Mouse (Mus musculus) embryonic facial prominence, embryonic 12.5 days (tissue): ENCODE results near the gene Fam19a1. TPM values are rescaled to one million over a fixed set of nuclear protein-coding genes. Genes with fewer than 3 reads are reported as not detected.

Source experiments
- ATAC-seq: fragments of 200-750 bp; cut with Nextera tagmentation; 2 replicates; pipeline ENCODE4 v1.8.0; 2017; ENCODE audit not compliant: insufficient number of reproducible peaks, insufficient read depth, low FRiP score, low TSS enrichment
- H3K27ac ChIP-seq: fragments of 300-500 bp; sonication (generic); 2 replicates; pipeline ENCODE4 v1.5.1; 2016; ENCODE audit warnings: mild to moderate bottlenecking
- H3K27me3 ChIP-seq: fragments of 300-500 bp; sonication (generic); 2 replicates; pipeline ENCODE4 v1.6.1; 2016; ENCODE audit warnings: mild to moderate bottlenecking, moderate library complexity
- H3K36me3 ChIP-seq: fragments of 300-500 bp; sonication (generic); 2 replicates; pipeline ENCODE4 v1.6.1; 2016; ENCODE audit warnings: mild to moderate bottlenecking
- H3K4me1 ChIP-seq: fragments of 300-500 bp; sonication (generic); 2 replicates; pipeline ENCODE4 v1.6.1; 2016
- H3K4me2 ChIP-seq: fragments of 300-500 bp; sonication (generic); replicated peaks from 2 replicates; pipeline ENCODE4 v1.6.1; 2016; ENCODE audit warnings: mild to moderate bottlenecking, moderate library complexity
- H3K4me3 ChIP-seq: fragments of 300-500 bp; sonication (generic); 2 replicates; pipeline ENCODE4 v1.5.1; 2016; ENCODE audit warnings: mild to moderate bottlenecking
- H3K9ac ChIP-seq: fragments of 300-500 bp; sonication (generic); 2 replicates; pipeline ENCODE4 v1.6.1; 2016; ENCODE audit warnings: mild to moderate bottlenecking, moderate library complexity
- H3K9me3 ChIP-seq: fragments of 300-500 bp; sonication (generic); 2 replicates; pipeline ENCODE4 v1.6.1; 2016; ENCODE audit warnings: mild to moderate bottlenecking, moderate library complexity
- WGBS: fragments of 180-500 bp; shearing (Covaris S2); methylation state at CpG from one replicate; pipeline ENCODE4 v1.1.7; 2016; 5-methylcytosine and 5-hydroxymethylcytosine counted together
- polyA plus RNA-seq: library from polyadenylated mRNA; unstranded; fragments of >200 nt; fragmentation: Nextera tagmentation; extraction: Ambion mirVana; gene quantifications from 2 replicates; pipeline ENCODE4 v1.2.1, GENCODE M21; 2016

Gene Fam19a1
- polyA plus RNA-seq, 1 experiment from 2014 or later: 3.1 TPM

DNA sequence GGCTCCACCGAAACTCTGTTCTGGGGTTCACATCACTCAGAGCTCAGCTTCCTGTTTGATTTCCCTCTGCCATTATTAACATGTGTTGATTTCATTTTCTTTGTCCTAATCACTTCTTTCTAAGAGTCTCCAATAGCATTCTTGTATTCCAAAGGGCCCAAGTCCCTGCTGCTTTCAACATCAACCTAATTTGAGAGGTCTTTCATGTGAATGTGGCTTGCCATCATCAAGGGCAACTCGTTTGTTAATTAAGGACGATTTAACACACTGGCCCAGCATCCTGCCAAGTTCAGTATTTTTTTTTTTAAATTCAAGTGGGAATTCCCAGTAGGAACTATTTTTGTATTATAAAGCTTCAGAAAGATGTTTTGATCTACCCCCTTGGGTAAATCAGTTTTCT lies 263.8 kb downstream of the Fam19a1 start:
- no peak for ATAC-seq
- WGBS: 62% methylated on average over 3 of the region's 3 CpGs

DNA sequence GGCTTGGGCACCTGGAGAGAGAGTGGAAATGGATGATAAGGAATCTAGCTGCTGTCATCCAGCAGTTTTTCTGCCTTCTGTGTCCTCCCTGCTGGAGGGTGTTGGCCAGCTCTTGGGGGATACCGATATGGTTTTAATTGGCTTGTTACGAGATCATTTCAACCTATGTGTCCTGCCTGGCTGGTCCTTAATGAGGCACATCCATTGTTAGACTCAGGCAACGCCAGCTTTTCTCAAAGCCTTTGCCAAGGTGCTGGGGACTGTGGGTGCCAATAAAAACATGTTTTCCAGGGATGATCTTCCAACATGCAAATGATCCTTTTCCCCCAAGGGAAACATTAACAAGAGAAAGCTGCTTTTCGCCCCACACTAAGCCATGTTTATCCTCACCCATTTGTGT lies 266.3 kb downstream of the Fam19a1 start:
- H3K4me3 ChIP-seq: no peak overlapping the region
- H3K4me1 ChIP-seq: no peaks in the 10 kb centered on the region
- no peaks in the 10 kb centered on the region for H3K27me3 ChIP-seq
- no peak overlapping the region for H3K9ac ChIP-seq
- ATAC-seq: no peak
- H3K27ac ChIP-seq: no peak overlapping the region
- 62% methylated on average over 4 of the region's 4 CpGs for WGBS
- H3K9me3 ChIP-seq: no peaks in the 10 kb centered on the region
- no peaks in the 10 kb centered on the region for H3K36me3 ChIP-seq
- H3K4me2 ChIP-seq: no peak overlapping the region

More for the DNA sequence above, 263.8 kb downstream of the Fam19a1 start:
- Histone ChIP-seq H3K36me3 (no peaks in the 10 kb centered on the region), H3K4me3 (no peak overlapping the region), H3K27ac (no peak overlapping the region), H3K9ac (no peak overlapping the region), H3K4me2 (no peak overlapping the region), H3K4me1 (no peaks in the 10 kb centered on the region), H3K27me3 (no peaks in the 10 kb centered on the region), H3K9me3 (no peaks in the 10 kb centered on the region)

DNA sequence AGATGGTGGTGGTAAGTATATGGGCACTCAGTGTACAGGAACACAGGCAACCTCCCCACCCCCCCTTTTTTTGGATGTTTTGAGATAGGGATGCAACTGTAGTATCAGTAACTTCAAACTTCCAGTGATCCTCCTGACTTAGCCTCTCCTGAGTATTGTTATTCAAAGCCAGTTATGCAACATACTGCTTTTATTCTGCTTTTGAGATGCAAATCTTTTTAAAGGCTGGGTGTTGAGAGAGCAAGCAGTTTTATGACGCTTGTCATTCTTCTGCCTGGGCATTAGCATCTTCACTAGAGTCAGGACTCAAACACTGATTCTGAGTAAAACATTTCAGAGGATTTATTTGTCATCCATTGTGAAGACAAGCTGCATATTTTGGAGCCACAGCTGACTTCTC lies 271.5 kb downstream of the Fam19a1 start:
- Histone ChIP-seq H3K4me3 (no peak overlapping the region), H3K36me3 (no peaks in the 10 kb centered on the region), H3K27ac (no peak overlapping the region), H3K9me3 (no peaks in the 10 kb centered on the region), H3K9ac (no peak overlapping the region), H3K4me2 (no peak overlapping the region), H3K27me3 (no peaks in the 10 kb centered on the region), H3K4me1 (no peaks in the 10 kb centered on the region)
- no peak for ATAC-seq
- WGBS: 81% methylated on average over 1 of the region's 1 CpGs

DNA sequence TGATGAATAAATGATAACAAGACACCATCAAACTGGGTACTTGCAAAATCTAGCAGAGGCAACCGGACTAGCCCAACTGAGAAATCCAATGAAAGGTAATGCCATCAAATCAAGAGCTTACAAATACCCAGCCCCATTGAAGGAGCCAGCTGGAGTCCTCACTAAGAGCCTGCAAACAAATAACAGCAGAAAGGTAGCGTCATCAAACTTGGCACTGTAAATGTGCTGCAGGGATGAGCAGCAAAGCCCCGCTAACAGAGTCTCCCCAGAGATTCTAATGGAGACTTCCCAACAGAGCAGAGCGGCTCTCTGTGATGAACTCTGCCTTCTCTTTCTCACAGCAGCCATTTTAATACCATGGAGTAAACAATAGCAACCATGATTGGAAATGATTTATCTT lies 305.9 kb downstream of the Fam19a1 start:
- Histone ChIP-seq H3K27me3 (no peaks in the 10 kb centered on the region), H3K4me3 (no peak overlapping the region), H3K4me2 (no peak overlapping the region), H3K9me3 (no peaks in the 10 kb centered on the region), H3K9ac (no peak overlapping the region), H3K27ac (no peak overlapping the region), H3K4me1 (no peaks in the 10 kb centered on the region), H3K36me3 (no peaks in the 10 kb centered on the region)
- no peak for ATAC-seq
- 85% methylated on average over 4 of the region's 4 CpGs for WGBS

GRCm38 (mm10) chr6:96419704-96420382 lies 306.9 kb downstream of the Fam19a1 start:
- 81% methylated on average over 5 of the region's 5 CpGs for WGBS
- Histone ChIP-seq H3K9me3 (no peaks in the 10 kb centered on the region), H3K4me3 (no peak overlapping the region), H3K36me3 (no peaks in the 10 kb centered on the region), H3K27ac (no peak overlapping the region), H3K27me3 (no peaks in the 10 kb centered on the region), H3K9ac (no peak overlapping the region), H3K4me2 (no peak overlapping the region), H3K4me1 (no peaks in the 10 kb centered on the region)
- no peak for ATAC-seq

- Histone ChIP-seq H3K27ac (no peak overlapping the region), H3K4me3 (no peak overlapping the region), H3K36me3 (no peaks in the 10 kb centered on the region), H3K9me3 (no peaks in the 10 kb centered on the region), H3K9ac (no peak overlapping the region), H3K27me3 (no peaks in the 10 kb centered on the region), H3K4me2 (no peak overlapping the region), H3K4me1 (no peaks in the 10 kb centered on the region)
- whole genome bisulfite sequencing: 35% methylated on average over 2 of the region's 2 CpGs
- no peak for ATAC-seq
These were observed 307.6 kb downstream of the Fam19a1 start for GRCm38 (mm10) chr6:96420515-96420914.

- H3K4me2 ChIP-seq: no peak overlapping the region
- H3K9me3 ChIP-seq: no peaks in the 10 kb centered on the region
- no peaks in the 10 kb centered on the region for H3K4me1 ChIP-seq
- no peak for ATAC-seq
- no peaks in the 10 kb centered on the region for H3K36me3 ChIP-seq
- H3K27ac ChIP-seq: no peak overlapping the region
- 68% methylated on average over 6 of the region's 6 CpGs for WGBS
- H3K9ac ChIP-seq: no peak overlapping the region
- no peak overlapping the region for H3K4me3 ChIP-seq
- H3K27me3 ChIP-seq: no peaks in the 10 kb centered on the region
These were observed 316.4 kb downstream of the Fam19a1 start for GRCm38 (mm10) chr6:96429390-96429789.

GRCm38 (mm10) chr6:96432397-96432796 lies 319.4 kb downstream of the Fam19a1 start:
- 76% methylated on average over 3 of the region's 3 CpGs for WGBS

GRCm38 (mm10) chr6:96433896-96434295 lies 320.9 kb downstream of the Fam19a1 start:
- Histone ChIP-seq H3K9me3 (no peaks in the 10 kb centered on the region), H3K4me1 (no peaks in the 10 kb centered on the region), H3K9ac (no peak overlapping the region), H3K4me3 (no peak overlapping the region), H3K27me3 (no peaks in the 10 kb centered on the region), H3K27ac (no peak overlapping the region), H3K36me3 (no peaks in the 10 kb centered on the region), H3K4me2 (no peak overlapping the region)
- 78% methylated on average over 1 of the region's 1 CpGs for WGBS
- ATAC-seq: no peak

More at GRCm38 (mm10) chr6:96432397-96432796, 319.4 kb downstream of the Fam19a1 start:
- no peak overlapping the region for H3K9ac ChIP-seq
- no peak for ATAC-seq
- no peaks in the 10 kb centered on the region for H3K36me3 ChIP-seq
- no peak overlapping the region for H3K27ac ChIP-seq
- no peaks in the 10 kb centered on the region for H3K9me3 ChIP-seq
- no peak overlapping the region for H3K4me3 ChIP-seq
- H3K4me2 ChIP-seq: no peak overlapping the region
- no peaks in the 10 kb centered on the region for H3K27me3 ChIP-seq
- H3K4me1 ChIP-seq: no peaks in the 10 kb centered on the region

DNA sequence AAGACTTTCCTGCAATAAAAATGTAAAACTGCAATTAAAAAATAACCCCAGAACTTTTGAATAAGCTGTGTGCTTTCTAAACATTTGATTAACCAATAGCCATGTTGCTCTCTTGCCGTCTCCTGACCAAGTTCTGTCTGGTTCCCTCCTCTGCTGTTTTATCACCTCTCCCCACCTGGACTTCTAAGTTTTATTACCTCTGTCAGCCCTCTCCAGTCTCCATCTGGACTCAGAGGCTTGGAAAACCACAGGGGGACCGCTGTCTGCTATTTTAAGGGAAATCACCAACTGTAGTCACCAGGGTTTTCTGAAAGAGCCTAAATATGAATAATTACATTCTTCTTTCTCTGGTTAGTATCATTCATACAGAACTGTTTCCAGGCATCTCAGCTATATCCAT lies 322.6 kb downstream of the Fam19a1 start:
- H3K9me3 ChIP-seq: no peaks in the 10 kb centered on the region
- H3K9ac ChIP-seq: no peak overlapping the region
- H3K4me3 ChIP-seq: no peak overlapping the region
- H3K27ac ChIP-seq: no peak overlapping the region
- ATAC-seq: no peak
- no peak overlapping the region for H3K4me2 ChIP-seq
- WGBS: 77% methylated on average over 2 of the region's 2 CpGs
- H3K27me3 ChIP-seq: no peaks in the 10 kb centered on the region
- no peaks in the 10 kb centered on the region for H3K4me1 ChIP-seq
- no peaks in the 10 kb centered on the region for H3K36me3 ChIP-seq

DNA sequence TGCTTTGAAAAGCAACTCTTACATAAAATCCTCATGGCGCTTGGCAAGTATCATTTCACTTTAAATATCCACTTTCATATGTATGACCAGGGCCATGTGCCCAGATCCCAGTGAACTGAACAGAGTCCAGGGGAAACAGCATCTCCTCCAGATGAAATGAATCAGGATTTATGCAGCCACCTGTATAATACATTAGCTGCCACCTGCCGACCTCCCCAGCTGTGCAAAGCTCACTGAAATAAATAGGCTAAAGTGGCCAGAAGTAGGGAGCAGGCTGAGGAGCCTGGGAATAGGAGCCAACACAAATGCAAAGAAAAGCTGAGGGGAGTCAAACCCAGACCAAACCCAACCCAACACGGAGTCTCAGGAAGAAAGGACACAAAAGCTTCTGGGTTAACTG lies 324.9 kb downstream of the Fam19a1 start:
- Histone ChIP-seq H3K27ac (no peak overlapping the region), H3K4me1 (no peaks in the 10 kb centered on the region), H3K4me3 (no peak overlapping the region), H3K9me3 (no peaks in the 10 kb centered on the region), H3K27me3 (no peaks in the 10 kb centered on the region), H3K9ac (no peak overlapping the region), H3K4me2 (no peak overlapping the region), H3K36me3 (no peaks in the 10 kb centered on the region)
- WGBS: 65% methylated on average over 3 of the region's 3 CpGs
- no peak for ATAC-seq

DNA sequence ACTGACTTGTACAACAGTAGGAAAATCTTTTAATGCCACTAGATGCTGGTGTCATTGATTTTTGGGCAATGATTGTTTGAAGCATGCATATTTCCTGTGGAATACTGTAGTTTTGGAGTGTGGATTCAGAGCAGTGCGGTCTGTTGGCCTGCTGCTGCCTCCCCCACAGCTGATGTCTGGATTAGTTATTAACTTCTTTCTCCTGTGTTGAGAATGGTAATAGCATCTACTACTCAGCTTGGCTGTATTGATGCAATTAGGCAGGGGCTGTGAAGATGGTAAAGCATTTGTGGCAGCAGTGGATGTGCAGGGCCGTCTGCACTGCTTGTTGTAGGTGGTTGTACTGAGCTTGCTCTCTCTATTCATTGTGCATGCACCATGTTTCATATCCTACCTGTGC lies 326.5 kb downstream of the Fam19a1 start:
- Histone ChIP-seq H3K36me3 (no peaks in the 10 kb centered on the region), H3K27ac (no peak overlapping the region), H3K4me3 (no peak overlapping the region), H3K4me2 (no peak overlapping the region), H3K27me3 (no peaks in the 10 kb centered on the region), H3K9me3 (no peaks in the 10 kb centered on the region), H3K4me1 (no peaks in the 10 kb centered on the region), H3K9ac (no peak overlapping the region)
- 79% methylated on average over 2 of the region's 2 CpGs for WGBS
- no peak for ATAC-seq
